Mouse (Mus musculus) kidney, postnatal 10 days (tissue): Measurements from ENCODE around the gene Maea.
"Not testable (repeated sequence)": the region's sequence is repeated elsewhere in the genome, so short reads cannot be mapped to it uniquely, and the experiment has no call there.

Experiments used
- DNase-seq: peaks from one replicate; pipeline ENCODE4 v3.0.0; 2021; ENCODE audit warnings: mixed read lengths

Maea gene

DNA sequence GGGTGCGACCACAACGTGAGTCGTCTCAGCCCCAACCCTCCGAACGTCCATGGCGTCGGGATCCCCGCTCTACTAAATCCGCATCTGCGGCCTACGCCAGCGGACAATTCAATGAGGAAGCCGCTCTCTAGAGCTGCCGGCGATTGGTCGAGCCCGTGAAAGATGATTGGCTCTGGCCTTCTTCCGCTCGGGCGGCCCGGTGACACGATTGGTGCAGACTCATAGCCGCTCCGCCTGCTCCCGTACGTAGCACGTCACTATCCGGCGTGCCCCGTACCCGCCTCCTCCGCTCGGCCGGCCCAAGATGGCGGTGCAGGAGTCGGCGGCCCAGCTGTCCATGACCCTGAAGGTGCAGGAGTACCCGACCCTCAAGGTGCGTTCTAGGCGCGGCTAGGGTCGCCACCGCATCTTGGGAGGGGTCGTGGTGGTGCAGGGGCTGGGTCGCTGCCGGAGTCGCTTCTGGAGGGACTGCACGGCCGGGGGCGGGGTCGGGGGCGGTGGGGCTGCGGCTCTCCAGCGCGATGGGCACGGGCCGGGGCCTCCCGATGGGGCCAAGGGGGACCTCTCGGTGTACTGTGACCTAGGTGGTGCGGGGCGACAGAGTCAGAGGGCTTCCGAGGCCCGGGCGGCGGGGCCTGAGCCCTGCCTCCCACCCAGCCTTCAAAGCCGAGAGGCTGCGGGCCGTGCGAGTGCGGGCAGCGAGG is at the start of gene Maea:
Gene Maea, plus strand, starts transcription at position 237 of the 704 bp plus-strand sequence.
- peak; percentile 97 for DNase-seq

- DNase-seq = no peak
Observed at GRCm38 (mm10) chr5:33293796-33294430, 41.4 kb upstream of the Maea start.

DNA sequence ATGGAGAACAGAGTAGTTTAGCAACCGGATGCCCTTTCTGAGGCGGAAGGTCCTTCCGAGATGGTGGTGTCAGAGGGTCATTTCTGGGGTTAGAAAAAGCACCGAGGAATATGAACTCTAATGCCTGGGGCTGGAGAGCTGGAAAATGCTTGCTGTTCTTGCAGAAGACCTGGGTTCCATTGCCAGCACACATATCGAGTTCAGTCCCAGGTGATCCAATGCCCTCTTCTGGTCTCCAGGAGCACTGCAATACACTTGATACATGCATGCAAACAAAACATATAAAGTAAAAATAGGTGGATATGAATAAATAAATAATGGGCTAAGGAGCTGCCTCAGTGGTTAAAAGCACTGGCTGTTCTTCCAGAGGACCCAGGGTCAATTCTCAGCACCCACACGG is 38.1 kb upstream of the Maea start:
- peak; percentile 28 for DNase-seq

- no peak for DNase-seq
Observed at GRCm38 (mm10) chr5:33301801-33302200, 33.5 kb upstream of the Maea start.

DNA sequence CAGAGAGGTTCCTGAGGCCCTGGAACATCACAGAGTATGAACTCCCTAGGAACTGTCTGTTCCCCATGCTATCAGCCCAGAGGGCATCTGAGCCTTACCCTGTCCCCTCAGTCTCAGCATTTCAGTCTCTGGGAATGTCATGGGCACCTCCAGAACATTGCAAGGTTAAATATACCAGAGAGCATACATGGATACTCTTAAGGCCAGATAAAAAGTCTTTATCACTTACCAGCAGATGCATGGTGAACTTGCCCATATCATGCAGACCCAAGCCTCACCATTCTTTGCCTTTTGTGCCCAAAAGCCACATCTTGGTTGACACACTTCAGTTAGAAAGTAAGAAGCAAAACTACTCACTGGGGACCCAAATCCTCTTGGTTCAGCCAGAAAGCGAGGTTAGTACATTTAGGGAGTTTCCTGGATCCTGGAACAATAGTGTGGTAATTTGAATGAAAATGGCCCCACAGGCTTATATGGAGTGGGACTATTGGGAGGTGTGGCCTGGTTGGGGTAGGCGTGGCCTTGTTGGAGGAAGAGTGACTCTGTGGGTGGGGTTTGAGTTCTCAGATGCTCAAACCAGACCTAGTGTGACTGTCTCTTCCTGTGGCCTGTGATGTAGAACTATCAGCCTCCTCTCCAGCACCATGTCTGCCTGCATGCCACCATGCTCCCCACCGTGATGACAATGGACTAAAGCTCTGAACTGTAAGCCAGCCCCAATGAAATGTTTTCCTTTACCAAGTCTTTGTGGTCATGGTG is 24.4 kb upstream of the Maea start:
- DNase-seq = no peak

DNA sequence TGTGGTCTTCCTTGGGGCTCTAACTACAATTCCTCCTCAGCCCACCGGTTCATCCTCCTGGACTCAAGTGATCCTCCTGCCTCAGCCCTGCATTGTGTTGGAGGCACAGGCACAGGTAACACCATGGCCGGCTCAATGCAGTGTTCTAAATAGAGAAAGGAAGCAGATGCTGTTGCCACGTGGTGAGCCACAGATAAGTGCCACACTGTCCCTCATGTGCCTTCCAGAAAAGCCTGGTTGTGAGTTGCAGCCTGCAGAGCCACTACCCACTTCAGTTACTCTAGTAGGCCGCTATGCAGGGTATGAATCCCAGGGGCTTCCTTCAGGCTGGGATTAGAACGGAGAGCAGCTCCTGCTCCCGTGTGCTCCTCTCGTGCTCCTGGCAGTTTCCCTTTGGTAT is 23.1 kb upstream of the Maea start:
- no peak for DNase-seq

DNA sequence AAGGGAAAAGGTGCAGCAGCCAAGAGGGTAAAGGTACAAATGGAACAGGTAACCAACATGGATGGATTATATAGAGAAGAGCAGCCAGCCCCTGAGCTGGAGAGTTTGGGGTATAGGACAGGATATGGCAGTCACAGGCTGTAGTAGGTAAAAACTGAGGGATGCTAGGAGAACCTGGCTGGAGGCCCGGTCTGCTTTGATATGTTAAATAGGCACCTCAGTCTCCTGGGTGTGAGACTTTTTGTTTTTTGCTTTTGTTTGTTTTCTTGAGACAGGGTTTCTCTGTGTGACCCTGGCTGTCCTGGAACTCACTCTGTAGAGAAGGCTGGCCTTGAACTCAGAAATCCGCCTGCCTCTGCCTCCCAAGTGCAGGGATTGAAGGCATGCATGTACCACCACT is 10.8 kb upstream of the Maea start:
- no peak for DNase-seq

GRCm38 (mm10) chr5:33334381-33335272 is 682 bp upstream of the Maea start:
- DNase-seq = no peak

DNA sequence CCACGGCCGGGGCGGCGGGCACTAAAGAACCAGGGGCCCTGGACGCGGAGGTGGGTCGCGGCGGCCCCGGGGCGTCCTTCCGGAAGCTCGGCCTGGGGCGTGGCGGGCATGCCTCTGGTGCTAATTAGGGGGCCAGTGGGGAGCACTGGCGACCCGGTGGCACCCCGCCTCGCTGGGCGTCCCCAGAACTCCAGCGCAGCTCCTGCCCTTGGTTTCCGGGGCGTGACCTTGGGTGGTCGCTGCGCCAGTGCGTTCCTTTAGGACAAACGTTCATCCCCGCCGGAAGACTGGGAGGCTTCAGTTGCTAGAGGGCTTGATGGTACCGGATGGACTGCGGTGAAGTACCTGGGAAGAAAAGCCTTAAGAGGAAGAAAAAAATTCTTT is 660 bp downstream of the Maea start:
- DNase-seq = peak; percentile 64

DNA sequence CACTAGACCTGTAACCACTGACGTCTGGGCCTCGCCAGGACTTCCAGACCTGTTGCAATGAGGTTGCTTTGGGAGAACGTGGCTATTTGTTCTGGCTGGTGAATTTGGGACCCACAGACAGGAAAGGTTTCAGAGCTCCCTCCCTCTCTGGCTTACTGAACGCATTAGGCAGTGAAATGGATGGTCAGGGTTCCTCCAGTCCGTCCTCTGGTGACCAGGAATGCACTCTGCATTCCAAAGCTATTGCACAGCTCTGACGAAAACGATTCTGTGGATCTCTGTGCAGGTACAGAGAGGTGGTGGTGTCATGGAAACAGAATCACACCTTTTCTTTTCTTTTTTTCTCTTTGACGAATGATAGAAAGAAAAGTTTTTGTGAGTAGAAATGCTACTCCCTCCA is 1.9 kb downstream of the Maea start:
- DNase-seq = no peak

GRCm38 (mm10) chr5:33341165-33341564 is 5.9 kb downstream of the Maea start:
- no peak for DNase-seq

- DNase-seq = not testable (repeated sequence)
Observed at GRCm38 (mm10) chr5:33342248-33342647, 6.9 kb downstream of the Maea start.

GRCm38 (mm10) chr5:33342821-33343220 is 7.5 kb downstream of the Maea start:
- no peak for DNase-seq

DNA sequence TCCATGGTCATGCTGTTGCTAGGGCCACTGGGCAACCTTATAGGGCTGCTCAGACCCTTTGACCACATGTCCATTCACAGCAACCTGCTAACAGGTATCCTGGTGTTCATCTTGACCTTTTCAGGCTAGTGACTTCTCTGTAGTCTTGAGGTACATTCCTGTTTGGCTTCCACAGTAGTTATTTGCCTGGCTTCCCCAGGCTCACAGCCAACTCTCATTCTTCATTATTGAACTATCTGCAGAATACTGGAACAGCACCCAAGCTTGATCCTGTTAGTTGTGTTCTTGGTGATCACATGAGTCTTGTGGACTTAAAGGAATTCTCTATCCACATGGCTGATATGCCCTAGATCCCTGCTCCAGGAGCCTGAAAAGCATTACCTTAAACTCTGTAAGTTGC is 8.3 kb downstream of the Maea start:
- DNase-seq = no peak

- DNase-seq = no peak
Observed at GRCm38 (mm10) chr5:33344070-33344469, 8.8 kb downstream of the Maea start.

- no peak for DNase-seq
Observed at GRCm38 (mm10) chr5:33347620-33348019, 12.3 kb downstream of the Maea start.

GRCm38 (mm10) chr5:33349205-33349604 is 13.9 kb downstream of the Maea start:
- no peak for DNase-seq

- no peak for DNase-seq
Observed at GRCm38 (mm10) chr5:33349706-33350105, 14.4 kb downstream of the Maea start.

- DNase-seq = no peak
Observed at GRCm38 (mm10) chr5:33351556-33352272, 16.4 kb downstream of the Maea start.

DNA sequence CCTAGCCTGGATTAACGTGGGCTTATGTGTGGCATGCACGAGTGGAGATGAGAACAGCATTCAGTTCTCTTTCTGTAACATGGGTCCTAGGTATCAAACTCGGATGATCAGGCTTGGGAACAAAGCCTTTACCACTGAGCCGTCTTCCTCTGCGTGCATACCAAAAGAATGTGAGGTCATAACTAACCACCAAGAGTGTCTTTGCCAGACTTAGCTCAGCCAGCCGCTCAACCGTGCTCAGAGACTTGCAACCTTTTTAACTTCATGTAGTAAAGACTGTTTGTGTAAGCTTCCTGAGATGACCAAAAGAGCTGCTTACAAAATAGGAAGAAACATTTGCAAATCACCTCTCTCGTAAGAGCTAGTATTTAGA is 16.9 kb downstream of the Maea start:
- DNase-seq = no peak

- DNase-seq = no peak
Observed at GRCm38 (mm10) chr5:33353011-33353410, 17.7 kb downstream of the Maea start.

DNA sequence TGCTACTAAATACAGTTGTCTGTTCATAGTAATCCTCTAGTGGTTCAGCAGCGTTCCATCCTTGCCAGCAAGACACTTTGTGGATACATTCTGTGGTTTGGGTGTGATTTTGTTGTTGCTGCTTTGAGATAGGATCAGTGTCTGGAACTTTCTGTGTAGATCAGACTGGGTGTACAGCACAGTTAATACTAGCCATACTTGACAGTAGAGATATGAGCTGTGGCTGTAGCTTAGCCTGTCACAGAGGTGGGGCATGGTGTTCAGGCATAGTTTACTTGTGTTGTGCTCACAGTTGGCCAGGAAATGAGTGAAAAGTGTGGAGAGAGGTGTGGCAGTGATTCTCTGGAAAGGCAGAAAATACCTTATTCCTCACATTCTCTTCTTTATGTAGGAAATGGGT is 22.2 kb downstream of the Maea start:
- no peak for DNase-seq
